Mouse (Mus musculus): ENCODE data around the gene Zfp687. TPM values are rescaled to one million over a fixed set of nuclear protein-coding genes. Genes with fewer than 3 reads are reported as not detected.
"Not testable (repeated sequence)": the region's sequence is repeated elsewhere in the genome, so short reads cannot be mapped to it uniquely, and the experiment has no call there.

Zfp687 gene
- 26.6 and 29.0 TPM in 2 replicates for total RNA-seq (2017)

DNA sequence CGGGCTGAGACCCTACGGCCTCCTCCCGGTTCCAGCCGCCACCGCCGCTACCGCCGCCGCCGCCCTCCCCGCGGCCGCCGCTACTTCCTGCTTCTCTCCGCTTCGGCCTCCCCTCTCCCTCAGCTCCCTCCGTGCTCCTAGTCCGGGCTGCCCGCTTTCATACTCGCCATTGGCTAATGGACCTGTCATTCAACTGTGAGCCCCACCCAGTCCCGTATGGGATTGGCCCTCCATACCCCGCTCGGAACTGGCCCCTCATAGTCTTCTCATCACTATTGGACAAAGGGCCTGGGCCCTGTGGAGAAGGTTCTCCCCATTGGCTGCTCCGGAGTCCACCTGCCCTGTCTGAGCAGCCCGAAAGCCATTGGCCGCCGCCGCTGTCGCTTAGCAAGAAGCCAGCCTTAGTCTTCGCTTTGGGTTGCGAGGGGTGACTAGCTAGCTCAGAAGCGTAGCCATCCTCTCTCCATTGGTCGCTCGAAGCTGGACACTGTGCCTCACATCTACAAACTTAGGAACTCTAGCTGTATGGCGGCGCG is at the start of gene Zfp687:
Gene Zfp687 (minus strand): TSS at position 112 of the 536 bp plus-strand sequence.
- ATAC-seq (replicated peaks in 1 of 2; ENCODE audit: insufficient read depth in 1 of 2, low FRiP score in 2 of 2, low TSS enrichment in 1 of 2, low read depth in 1 of 2, poor library complexity in 2 of 2, severe bottlenecking in 2 of 2): peak; percentile 83 to 91

DNA sequence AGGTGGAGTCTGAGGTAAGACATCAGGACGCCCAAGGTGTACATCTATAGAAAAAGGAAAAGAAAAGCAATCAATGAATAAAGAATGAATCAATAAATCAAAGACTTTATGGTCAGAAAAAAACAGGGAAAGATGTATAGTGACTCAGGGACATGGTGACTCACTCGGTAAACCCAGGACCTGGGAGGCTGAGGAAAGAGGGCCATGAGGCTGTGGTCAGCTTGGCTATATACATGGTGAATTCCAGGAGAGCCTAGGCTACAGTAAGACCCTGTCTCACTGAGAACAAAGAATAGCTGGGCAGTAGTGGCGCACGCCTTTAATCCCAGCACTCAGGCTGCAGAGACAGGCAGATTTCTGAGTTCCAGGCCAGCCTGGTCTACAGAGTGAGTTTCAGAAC is 48.5 kb upstream of the Zfp687 start:
- no peak for ATAC-seq (replicated peaks in 1 of 2; ENCODE audit: insufficient read depth in 1 of 2, low FRiP score in 2 of 2, low TSS enrichment in 1 of 2, low read depth in 1 of 2, poor library complexity in 2 of 2, severe bottlenecking in 2 of 2)

DNA sequence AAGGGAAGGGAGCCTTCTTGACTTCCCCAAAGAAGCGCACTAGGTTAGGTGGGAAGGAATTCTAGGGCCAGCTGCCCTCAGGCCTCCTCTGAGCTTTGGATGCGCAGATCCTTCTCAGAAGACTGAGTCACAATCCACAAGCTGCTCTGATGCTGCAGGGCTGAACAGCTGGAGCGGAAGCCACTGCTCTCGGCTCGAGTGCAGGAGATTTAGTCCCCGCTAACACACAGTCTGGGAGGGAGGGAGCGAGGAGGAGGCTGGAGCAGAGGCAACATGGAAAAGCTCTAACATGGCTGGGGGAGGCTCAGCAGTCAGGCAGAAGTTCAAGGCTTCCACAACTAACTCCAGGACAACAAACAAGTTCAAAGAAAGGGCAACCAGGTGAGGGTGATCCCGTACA is 42.8 kb upstream of the Zfp687 start:
- no peak for ATAC-seq (replicated peaks in 1 of 2; ENCODE audit: insufficient read depth in 1 of 2, low FRiP score in 2 of 2, low TSS enrichment in 1 of 2, low read depth in 1 of 2, poor library complexity in 2 of 2, severe bottlenecking in 2 of 2)

DNA sequence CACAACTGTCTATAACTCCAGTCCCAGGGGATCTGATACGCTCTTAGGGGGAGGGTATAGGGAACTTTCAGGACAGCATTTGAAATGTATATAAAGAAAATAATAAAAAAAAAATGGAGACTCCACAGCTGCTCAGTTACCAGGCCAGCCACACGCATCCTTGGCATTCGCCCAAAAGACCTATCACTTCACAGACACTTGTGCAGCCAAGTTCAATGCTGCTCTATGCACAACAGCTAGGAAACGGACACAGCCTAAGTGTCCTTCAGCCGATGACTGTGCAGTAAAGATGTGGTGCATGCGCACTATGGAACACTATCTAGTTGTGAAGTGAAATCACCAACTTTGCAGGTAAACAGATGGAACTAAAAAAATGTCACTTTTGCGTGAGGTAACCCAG is 41.0 kb upstream of the Zfp687 start:
- no peak for ATAC-seq (replicated peaks in 1 of 2; ENCODE audit: insufficient read depth in 1 of 2, low FRiP score in 2 of 2, low TSS enrichment in 1 of 2, low read depth in 1 of 2, poor library complexity in 2 of 2, severe bottlenecking in 2 of 2)

DNA sequence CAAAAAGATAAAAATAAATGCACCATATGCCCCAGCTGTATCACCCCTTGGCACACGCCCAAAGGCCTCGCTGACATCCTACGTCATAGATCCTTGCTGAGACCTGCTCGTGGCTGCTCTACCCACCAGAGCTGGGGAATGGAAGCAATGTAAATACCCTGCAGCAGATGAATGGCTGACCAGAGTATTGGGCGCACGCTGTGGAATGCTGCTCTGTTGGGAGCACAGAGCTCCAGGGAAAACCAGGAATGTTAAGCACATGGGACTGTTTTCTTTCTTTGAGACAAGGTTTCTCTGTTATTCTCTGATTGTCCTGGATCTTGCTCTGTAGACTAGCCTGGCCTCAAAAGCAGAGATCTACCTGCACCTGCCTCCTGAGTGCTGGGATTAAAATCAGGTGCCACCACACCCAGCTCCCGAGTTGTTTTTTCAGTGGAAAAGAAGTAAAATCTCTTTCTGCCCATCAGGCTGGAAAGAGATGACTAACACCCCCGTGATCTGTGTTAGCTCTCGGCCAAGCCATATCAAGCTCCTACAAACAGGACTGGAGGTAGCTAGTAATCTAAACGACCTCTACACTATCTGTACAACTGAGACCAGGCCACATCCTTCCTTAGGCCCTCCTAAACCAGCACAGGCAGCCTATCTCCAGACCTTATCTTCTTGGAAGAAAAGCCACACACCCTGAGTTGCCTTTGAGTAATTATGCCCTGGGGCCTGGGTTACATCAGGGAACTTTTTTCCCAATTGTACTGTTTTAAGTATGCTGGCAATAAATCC is 39.4 kb upstream of the Zfp687 start:
- ATAC-seq (replicated peaks in 1 of 2; ENCODE audit: insufficient read depth in 1 of 2, low FRiP score in 2 of 2, low TSS enrichment in 1 of 2, low read depth in 1 of 2, poor library complexity in 2 of 2, severe bottlenecking in 2 of 2): peak; percentile 46 to 55; a peak in 2 of 4 replicates

DNA sequence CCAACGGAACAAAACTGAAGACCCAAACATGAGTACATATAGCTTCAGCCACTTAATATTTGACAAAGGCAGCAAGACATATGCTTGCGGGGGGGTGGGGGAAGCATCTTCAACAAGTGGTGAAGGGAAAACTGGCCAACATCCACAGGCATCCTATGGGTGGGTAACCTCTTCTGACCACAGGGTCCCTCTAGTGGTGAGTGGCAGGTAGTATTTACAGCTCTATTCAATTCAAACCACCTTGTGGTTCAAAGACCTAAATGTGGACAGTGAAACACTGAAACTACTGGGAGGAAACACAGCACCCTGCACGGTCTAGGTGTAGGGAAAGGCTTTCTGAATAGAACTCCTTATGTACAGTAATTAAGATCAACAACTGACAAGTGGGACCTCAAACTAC is 38.5 kb upstream of the Zfp687 start:
- peak; percentile 80 to 87 for ATAC-seq (replicated peaks in 1 of 2; ENCODE audit: insufficient read depth in 1 of 2, low FRiP score in 2 of 2, low TSS enrichment in 1 of 2, low read depth in 1 of 2, poor library complexity in 2 of 2, severe bottlenecking in 2 of 2)

DNA sequence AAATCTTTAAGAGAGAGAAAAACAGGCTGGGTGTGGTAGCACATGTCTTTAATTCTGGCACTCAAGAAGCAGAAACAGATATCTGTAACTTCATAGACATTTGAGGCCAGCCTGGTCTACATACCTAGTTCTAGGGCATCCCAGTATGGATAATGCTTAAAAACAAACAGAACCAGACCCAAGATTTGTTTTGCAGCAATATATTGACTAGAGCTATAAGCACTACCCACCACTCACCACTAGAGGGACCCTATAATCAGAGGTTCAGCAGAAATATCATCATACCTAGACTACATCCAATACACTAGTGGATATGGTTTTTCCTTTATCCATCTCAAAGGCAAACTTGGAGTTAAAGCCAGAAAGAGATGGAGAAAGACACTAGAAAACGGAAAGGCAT is 37.7 kb upstream of the Zfp687 start:
- ATAC-seq (replicated peaks in 1 of 2; ENCODE audit: insufficient read depth in 1 of 2, low FRiP score in 2 of 2, low TSS enrichment in 1 of 2, low read depth in 1 of 2, poor library complexity in 2 of 2, severe bottlenecking in 2 of 2): peak; percentile 50 to 58; a peak in 1 of 4 replicates

DNA sequence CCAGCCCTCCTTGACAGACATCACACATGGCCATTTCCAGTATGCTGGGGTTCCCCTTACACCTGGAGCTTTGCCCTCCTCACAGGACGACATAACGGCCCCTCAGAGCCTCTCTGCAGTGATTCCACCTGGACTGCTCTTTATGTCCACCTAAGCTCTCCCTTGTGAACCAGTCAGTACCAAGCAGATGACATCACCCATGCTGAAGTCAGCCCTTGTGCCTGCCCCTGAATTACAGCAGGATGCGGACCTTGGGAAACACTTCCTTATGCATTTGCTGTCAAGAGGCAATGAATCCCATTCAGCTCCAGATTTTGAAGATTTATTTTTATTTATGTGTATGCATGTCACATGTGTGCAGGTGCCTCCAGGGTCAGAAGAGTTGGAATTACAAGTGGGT is 32.7 kb upstream of the Zfp687 start:
- no peak for ATAC-seq (replicated peaks in 1 of 2; ENCODE audit: insufficient read depth in 1 of 2, low FRiP score in 2 of 2, low TSS enrichment in 1 of 2, low read depth in 1 of 2, poor library complexity in 2 of 2, severe bottlenecking in 2 of 2)

DNA sequence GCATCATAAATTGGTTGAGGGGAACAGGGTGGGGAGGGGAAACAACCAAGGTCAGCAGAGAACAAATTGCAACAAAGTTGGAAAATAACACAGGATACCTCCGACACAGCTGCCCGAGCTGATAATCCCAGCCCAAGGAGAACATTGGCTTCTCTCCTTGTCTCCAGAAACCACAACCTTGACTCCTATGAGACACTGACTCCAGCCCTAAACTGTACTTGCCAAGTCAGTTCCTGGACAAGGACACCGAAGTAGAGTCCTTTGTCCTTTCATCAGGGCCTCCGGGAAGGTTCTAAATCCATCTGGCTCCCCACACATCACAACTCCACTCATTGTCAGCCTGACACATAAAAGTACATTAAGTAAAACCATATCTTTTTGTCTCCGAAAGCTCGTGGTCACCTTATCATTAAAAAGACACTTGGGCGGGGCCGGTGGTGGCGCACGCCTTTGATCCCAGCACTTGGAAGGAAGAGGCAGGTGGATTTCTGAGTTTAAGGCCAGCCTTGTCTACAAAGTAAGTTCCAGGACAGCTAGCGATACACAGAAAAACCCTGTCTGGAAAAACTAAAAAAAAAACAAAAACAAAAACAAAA is 31.3 kb upstream of the Zfp687 start:
- ATAC-seq (replicated peaks in 1 of 2; ENCODE audit: insufficient read depth in 1 of 2, low FRiP score in 2 of 2, low TSS enrichment in 1 of 2, low read depth in 1 of 2, poor library complexity in 2 of 2, severe bottlenecking in 2 of 2): no peak

DNA sequence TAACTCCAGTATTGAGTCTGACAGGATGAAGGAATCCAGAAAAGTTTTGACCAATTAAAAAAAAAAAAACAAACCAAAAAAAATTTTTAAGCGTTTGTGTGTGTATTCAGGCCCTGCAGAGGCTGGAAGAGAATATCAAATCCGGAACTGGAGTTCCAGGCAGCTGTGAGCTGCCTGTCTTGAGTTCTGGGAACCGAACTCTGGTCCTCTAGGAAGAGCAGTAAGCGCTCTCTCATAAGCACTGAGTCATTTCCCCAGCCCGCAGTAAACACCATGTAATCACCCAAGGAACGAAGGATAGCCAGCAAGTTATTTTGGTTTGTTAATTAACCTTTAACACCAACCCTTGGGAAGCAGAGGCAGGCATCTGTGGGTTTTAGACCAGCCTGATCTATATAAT is 28.0 kb upstream of the Zfp687 start:
- ATAC-seq (replicated peaks in 1 of 2; ENCODE audit: insufficient read depth in 1 of 2, low FRiP score in 2 of 2, low TSS enrichment in 1 of 2, low read depth in 1 of 2, poor library complexity in 2 of 2, severe bottlenecking in 2 of 2): no peak

DNA sequence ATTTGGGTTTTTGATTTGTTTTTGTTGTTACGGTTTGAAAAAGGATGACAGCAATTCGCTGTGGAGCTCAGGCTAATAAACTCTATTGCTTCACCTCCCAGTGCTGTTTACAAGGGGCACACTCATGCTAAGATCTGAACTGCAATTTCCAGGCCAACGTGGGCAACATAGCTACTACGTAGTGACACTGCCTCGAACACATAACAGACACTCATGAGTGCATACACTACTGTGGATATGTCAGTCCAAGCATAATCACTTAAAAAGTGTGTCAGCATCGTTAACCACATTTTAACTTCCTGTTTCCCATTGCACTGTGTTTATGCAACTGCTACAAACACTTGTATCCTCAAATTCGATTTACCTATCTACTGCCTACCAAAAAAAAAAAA is 27.6 kb upstream of the Zfp687 start:
- ATAC-seq (replicated peaks in 1 of 2; ENCODE audit: insufficient read depth in 1 of 2, low FRiP score in 2 of 2, low TSS enrichment in 1 of 2, low read depth in 1 of 2, poor library complexity in 2 of 2, severe bottlenecking in 2 of 2): peak; percentile 51 to 75; a peak in 3 of 4 replicates

DNA sequence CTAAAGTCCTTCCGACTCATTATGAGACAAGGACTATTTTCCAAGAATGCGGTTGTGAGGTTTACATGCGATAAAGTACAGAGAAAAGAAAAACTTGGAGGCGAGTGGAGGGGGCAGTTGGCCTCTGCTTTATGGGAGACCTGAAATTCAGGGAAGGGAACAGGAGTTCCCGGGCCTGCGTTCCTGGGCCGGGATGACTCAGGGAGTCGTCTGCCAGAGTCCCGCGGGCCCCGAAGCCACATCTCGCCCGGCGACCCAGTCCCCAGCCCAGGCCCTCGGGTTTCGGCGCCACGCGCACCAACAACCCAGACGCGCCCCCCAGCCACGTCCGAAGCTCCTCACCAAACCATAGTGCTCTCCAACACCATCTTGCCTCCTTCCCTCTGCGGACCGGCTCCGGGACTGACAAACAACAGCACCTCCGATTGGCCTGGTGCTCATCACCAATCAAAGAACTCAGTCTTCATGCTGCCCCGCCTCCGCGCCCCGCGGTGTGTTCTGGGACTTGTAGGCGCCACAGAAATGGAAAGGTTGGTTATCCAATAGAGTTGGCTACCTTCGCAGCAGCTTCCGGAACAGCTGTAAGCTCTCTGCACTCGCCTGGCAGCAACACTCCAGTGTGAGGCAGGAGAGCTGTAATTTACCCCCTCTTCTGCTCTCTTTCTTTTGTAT is 27.1 kb upstream of the Zfp687 start, which contains the start of gene Psmd4:
Gene Psmd4 (minus strand): TSS at position 449 of the 672 bp plus-strand sequence.
- ATAC-seq (replicated peaks in 1 of 2; ENCODE audit: insufficient read depth in 1 of 2, low FRiP score in 2 of 2, low TSS enrichment in 1 of 2, low read depth in 1 of 2, poor library complexity in 2 of 2, severe bottlenecking in 2 of 2): peak; percentile 99

DNA sequence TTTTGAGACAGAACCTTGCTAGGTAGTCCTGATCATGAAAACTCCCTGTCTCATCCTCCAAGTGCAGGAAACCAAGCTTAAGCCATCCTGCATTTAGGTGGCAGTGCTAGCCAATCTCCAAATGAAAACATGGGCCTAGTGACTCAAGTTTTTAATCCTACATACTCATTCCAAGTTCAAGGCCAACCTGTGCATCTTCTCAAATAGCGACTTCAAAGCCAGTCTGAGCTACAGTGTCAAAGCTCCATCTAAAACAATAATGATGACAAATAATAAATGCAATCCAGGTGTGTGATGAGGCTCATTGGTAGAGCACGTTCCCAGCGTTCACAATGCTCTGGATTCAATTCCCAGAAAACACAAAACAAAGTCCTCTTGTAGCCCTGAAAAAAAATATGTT is 26.4 kb upstream of the Zfp687 start:
- no peak for ATAC-seq (replicated peaks in 1 of 2; ENCODE audit: insufficient read depth in 1 of 2, low FRiP score in 2 of 2, low TSS enrichment in 1 of 2, low read depth in 1 of 2, poor library complexity in 2 of 2, severe bottlenecking in 2 of 2)

DNA sequence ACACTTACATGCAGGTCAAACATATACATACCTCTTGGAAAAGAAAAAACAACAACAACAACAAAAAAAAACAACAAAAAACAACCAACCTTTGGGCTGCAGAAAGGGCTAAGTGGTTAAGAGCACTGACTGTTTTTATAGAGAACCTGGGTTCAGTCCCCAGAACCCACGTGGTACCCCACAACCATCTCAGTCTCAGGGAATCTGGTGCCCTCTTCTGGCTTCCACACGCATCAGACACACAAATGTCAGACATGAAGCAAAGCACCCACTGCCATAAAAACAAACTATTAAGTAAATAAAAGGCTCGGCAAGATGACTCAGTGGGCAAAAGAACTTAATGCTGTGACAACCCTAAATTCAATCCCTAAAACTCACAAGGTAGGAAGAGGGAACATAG is 14.7 kb upstream of the Zfp687 start:
- no peak for ATAC-seq (replicated peaks in 1 of 2; ENCODE audit: insufficient read depth in 1 of 2, low FRiP score in 2 of 2, low TSS enrichment in 1 of 2, low read depth in 1 of 2, poor library complexity in 2 of 2, severe bottlenecking in 2 of 2)

DNA sequence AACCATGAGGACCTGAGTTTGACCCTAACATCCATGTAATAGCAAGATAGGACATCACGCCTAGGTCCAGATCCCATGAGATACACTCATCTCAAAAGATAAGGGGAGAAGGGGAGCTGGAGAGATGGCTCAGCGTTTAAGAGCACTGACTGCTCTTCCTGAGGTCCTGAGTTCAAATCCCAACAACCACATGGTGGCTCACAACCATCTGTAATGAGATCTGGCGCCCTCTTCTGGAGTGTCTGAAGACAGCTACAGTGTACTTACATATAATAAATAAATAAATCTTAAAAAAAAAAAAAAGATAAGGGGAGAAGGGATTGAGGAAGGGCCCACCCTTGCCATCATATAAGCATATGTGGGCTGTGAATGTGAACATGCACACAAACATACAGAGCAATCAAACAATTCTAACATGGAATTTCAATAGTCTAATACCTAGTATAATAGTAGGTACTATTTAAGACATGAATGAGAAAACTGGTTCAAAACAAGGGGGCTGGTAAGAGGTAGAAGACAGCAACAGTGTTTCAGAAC is 14.1 kb upstream of the Zfp687 start:
- ATAC-seq (replicated peaks in 1 of 2; ENCODE audit: insufficient read depth in 1 of 2, low FRiP score in 2 of 2, low TSS enrichment in 1 of 2, low read depth in 1 of 2, poor library complexity in 2 of 2, severe bottlenecking in 2 of 2): not testable (repeated sequence)

DNA sequence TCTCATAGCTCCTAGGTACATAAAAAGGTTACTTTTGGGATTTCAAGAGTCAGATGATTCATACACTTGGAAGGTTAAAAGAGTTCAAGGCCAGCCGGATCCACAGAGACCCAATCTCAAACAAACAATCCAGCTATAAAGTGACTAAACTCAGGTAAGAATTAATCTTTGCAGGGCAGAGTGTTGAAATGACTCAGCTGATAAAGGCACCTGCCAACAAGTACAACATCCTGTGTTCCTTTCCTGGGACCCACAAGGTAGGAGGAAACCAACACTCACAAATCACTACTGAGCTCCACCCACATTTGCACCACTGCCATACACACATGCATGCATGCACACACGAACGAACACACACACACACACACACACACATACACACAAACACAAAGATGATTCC is 13.4 kb upstream of the Zfp687 start:
- ATAC-seq (replicated peaks in 1 of 2; ENCODE audit: insufficient read depth in 1 of 2, low FRiP score in 2 of 2, low TSS enrichment in 1 of 2, low read depth in 1 of 2, poor library complexity in 2 of 2, severe bottlenecking in 2 of 2): no peak

DNA sequence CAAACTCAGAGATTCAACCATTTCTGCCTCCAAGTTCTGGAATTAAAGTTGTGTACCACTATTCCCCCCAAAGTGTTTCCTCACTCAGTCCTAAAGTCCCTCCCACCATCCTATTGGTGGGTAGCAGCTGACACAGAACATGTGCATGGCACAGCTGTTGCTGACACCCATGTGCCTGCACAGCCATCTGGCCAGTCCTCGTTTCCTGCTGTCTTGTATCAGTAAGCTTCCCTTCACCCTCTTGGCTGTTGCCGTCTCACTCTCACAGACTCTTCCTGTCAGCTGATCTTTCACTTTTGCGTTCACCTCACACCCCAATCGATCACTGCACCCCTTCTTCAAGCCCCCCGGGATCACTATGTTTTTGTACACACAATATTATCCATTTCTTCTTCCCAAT is 12.5 kb upstream of the Zfp687 start:
- peak; percentile 58 to 85 for ATAC-seq (replicated peaks in 1 of 2; ENCODE audit: insufficient read depth in 1 of 2, low FRiP score in 2 of 2, low TSS enrichment in 1 of 2, low read depth in 1 of 2, poor library complexity in 2 of 2, severe bottlenecking in 2 of 2)
